Mouse (Mus musculus): Measurements from ENCODE around the gene Zswim1.

The Zswim1 gene

GRCm38 (mm10) chr2:164822636-164823165 is at the start of gene Zswim1:
TSS of gene Zswim1 (plus strand) at chr2:164822686.
- DNase-seq = peak; percentile 99

DNA sequence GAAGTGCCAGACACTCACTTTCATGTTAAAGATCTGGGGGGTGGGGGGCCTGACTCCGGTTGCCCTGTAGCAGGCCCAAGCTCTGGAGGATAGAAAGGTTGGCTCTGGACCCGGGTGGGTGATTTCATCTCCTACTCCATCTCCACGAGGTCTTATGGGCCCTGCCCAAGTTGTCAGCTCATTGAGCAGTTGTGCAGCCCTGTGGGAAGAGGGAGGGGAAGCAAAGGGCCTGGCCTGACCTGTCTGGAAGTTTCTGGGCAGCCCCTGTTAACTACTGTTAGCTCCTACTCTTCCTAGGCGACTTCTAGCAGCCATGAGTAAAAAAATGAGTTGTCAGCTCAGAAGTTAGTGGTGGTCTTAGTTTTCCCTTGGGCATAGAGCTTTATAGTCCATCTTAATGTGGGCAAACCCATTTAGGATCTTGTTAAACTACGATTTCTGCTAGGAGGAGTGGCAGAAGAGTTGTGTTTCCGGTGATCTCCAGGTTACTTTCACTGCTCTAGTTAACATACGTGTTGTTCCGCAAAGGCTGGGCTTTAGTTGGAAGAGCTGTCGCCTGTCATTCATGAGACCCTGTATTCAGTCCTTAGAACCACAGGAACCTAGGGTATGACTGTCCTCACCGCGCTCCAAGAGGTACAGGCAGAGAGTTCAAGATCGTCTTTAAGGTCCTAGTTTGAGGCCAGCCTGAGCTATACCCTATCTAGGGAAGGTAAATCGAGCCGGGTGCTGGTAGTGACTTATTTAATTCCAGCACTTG is 49.1 kb upstream of the Zswim1 start:
- no peak for DNase-seq

DNA sequence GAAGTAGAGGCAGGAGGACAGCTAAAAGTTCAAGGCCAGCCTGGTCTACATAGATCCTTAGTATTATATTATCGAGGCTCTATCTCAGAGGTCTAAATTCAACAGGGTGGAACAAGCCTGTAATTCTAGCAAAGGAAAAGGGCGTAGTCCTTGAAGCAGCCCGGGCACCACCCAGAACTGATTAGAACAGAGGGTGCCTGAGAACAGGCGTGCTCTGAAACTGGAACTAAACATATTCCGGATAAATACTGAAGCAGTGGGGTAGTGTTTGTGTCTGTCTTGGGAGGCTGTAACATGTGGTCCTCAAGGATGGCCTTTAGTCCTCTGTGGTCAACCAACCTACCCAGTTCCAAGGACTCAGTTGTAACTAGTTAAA is 48.5 kb upstream of the Zswim1 start:
- peak; percentile 78 for DNase-seq

DNA sequence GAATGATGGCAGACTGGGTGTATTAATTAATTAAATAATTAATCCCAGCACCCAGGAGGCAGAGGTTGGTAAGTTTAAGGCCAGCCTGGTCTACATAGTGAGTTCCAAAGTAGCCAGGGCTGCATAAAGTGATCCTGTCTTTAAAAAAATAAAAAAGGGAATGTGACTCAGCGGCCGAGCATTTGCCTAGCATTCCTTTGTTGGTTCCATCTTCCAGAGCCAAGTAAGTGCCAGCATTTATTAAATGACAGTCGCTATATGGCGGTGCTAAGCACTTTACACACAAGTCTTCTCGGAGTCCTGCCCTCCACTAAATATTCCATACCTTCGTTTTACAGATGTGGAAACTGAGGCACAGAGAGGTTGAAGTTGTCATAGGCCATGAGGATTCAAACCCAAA is 46.4 kb upstream of the Zswim1 start:
- no peak for DNase-seq

- no peak for DNase-seq
These were observed 45.7 kb upstream of the Zswim1 start for GRCm38 (mm10) chr2:164776801-164777200.

GRCm38 (mm10) chr2:164777246-164778014 is 45.1 kb upstream of the Zswim1 start:
- no peak for DNase-seq

GRCm38 (mm10) chr2:164778015-164778287 is 44.5 kb upstream of the Zswim1 start:
- no peak for DNase-seq

DNA sequence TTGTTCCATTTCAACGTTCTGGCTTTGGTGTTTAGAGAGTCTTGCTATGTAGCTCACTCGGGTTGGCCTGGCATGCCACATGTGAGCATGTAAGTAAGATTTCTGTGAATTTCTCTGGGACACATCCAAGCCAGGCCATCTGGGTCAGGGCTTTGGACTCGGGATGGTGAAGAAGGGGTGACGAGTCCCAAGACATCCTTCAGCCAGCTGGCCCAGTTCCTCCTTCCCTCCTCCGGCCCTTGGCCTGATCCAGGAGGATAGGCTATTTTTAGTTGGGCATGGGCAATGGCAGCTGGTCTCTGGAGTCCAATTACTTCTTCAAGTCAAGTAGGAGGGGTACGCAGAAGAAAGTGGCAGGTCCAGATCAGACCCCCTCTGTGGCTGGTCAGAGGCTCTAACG is 43.7 kb upstream of the Zswim1 start:
- DNase-seq = no peak

DNA sequence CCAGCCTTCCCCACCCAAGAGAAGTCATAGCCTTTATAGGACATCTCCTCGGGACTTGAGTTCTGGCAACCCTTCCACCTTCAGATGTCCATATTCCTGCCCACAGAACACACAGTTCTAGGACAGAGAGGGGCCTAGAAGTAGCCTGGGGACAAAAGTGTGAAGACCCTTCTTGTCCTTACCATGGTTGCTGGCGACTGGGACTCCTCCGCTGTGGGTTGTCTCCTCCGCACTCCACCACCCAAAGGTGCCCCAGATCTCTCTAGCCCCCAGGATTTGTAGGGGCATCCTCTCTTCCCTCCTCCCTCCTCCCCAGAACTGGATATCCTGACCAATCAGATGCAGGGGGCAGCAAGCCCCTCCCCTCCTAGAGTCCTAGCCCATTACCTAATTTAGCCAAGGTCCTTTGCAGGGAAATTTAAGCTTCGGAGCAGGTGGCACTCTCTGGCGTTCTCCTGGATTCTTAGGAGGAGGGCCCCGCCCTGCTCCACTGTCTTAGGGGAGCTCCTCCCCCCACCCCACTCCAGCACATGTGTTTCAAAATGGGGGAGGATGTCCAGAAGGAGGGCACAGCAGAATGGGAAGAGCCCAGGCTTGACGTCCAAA is 42.9 kb upstream of the Zswim1 start, which contains the start of gene Tnnc2:
Tnnc2 (minus strand) TSS at position 487 of the 606 bp plus-strand sequence.
- DNase-seq = no peak

GRCm38 (mm10) chr2:164781876-164782275 is 40.6 kb upstream of the Zswim1 start:
- no peak for DNase-seq

- no peak for DNase-seq
These were observed 38.4 kb upstream of the Zswim1 start for GRCm38 (mm10) chr2:164783926-164784581.

DNA sequence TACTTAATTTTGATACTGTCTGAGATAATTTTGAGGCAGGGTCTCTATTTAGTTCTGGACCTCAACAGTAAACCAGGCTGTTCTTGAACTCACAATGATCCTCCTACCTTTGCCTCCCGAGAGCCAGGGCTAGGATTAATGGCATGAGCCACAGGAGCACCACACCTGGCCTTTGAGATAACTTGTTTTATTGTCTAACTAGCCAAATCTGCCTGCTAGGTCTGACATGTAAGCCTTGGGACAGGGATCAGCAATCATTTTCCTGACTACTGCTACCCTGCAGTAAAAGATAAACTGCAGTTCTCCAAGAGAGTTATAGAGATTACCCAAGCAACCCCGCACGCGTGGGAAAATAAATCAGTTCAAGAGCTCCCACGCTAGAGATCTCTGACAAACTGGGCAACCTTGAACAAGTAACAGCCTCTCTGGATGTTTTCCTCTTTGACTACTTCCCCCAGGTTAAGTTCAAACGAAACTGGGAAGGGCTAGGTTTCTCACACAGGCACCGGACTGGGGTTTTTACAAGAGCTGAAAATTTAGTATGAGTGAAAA is 37.5 kb upstream of the Zswim1 start:
- DNase-seq = no peak

DNA sequence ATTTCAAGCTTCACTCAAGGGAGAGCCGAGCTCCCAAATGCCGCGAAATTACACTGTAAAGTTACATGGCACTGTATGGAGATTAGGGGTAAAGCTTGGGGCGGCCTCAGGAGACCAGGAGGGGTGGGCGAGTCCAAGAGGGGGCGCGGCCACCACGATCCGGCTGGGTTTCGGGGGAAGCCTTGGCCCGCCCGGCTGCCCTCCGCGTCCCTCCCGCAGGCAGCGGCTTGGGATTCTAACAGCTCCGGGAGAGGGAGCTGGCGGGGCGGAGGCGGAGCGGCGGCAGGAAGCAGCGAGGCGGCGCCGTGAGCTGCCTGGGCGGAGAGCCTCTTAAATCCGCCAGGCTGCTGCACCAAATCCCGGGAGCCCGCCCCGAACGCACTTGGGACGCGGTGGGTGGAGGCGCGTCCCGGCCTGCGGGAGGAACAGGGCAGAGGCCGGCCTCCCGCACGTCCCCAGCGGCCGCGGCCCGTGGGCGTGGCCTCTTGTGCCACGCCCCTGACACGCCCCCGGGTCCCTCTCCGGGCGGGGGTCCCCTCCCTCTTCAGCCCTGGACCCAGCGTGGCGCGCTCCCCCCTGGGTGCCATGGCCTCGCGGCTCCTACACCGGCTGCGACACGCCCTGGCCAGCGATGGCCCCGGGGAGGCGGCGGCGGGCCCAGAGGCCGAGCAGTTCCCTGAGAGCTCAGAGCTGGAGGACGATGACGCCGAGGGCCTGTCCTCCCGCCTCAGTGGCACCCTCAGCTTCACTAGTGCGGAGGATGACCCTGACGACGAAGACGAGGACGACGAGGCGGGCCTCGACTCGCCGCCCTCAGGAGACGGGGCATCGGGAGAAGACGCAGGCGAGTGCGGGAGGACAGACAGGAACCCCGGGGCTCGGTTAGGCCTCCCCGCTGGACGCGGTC is 36.8 kb upstream of the Zswim1 start, which contains the start of gene Snx21:
Snx21 (plus strand) TSS at position 343 of the 907 bp plus-strand sequence.
- peak; percentile 90 for DNase-seq

DNA sequence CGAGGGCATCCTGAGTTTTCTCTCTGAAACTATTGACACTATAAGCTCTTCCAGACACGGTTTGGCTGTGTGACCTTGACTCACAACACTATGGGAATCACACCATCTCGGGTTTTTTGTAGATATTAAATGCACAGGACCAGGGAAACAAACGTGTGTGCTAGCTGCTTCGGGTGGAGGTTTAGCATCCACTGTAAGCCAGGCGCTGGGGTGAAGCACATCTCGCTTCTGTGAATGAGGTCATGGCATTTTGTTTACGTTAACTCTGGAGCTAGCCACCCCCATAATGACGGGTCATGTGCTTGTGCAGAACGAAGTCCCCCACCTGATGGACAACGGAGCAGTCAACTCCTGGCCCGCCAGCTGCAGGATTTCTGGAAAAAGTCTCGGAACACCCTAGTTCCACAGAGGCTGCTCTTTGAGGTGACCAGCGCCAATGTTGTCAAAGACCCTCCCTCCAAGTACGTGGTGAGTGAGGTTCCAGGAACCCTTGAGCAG is 36.0 kb upstream of the Zswim1 start:
- DNase-seq = no peak

GRCm38 (mm10) chr2:164787032-164787431 is 35.5 kb upstream of the Zswim1 start:
- DNase-seq = no peak

- no peak for DNase-seq
These were observed 34.7 kb upstream of the Zswim1 start for GRCm38 (mm10) chr2:164787779-164788178.

GRCm38 (mm10) chr2:164788411-164788810 is 34.1 kb upstream of the Zswim1 start:
- DNase-seq = peak; percentile 69

- DNase-seq = no peak
These were observed 32.0 kb upstream of the Zswim1 start for GRCm38 (mm10) chr2:164790451-164790850.

DNA sequence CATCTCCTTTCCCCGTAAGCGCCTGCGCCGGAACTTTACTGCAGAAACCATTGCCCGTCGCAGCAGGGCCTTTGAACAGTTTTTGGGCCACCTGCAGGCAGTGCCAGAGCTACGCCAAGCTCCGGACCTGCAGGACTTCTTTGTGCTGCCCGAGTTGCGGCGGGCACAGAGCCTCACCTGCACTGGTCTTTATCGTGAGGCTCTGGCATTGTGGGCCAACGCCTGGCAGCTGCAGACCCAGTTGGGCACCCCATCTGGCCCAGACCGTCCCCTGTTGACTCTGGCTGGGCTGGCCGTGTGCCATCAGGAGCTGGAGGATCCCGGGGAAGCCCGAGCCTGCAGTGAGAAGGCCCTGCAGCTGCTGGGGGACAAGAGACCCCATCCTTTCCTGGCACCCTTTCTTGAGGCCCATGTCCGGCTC is 30.6 kb upstream of the Zswim1 start:
- DNase-seq = no peak

DNA sequence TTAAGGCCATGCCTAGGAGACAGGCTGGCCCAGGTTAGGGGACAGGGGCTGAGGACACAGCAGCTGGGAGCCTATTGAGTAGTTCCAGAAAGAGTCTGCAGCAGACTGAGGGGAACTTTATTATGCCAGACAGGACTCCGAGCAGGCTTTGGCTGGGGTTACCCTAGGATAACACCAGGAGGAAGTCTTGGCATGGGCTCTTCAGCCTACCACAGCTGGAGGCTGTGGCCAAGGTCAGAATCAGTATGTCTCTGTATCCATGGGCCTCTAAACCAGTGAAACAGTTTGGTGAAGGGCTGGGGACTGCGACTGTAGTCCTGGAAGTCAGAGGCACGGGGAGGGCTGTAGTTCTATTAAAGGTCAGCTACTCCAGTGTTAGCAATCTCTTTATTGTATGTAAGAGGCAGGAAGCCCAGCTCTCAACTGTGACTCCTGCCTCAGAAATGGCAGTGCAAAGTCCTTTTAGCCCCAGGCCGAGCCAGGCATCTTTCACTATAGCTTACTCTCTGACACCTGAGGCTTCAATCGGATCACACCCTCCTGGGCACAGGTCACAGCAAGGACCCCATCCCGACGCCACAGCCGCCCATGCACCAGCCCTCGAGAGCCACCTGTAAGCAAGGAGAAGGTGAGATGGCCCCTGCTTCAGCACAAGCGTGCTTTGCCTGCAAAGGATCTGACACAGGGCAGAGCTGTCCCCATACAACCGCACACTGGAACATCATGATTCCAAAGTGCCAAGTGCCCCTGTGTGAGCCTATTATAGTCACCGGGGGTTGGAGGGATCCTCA is 29.9 kb upstream of the Zswim1 start:
- no peak for DNase-seq

DNA sequence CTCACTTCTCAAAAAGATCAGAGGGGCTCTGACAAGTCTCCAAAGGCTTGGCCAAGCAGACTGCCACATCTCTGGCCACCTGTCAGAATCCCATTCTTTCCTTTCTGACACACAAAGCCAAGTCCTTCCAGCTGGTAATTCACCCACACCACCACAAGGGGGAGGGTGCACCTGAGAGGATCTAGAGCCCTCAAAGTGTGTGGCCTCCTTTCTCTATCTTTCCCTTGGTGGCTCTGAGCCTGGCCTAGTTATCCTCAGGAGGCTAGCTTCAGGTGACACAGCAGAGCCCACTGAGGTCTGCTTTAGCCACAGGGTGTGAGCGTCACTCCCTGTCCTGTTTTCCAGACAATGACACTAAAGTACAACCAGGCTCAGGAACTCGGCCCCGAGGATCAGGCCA is 29.2 kb upstream of the Zswim1 start:
- peak; percentile 79 for DNase-seq
